Mouse (Mus musculus) heart, postnatal 14 days (tissue): ENCODE data around the gene Eva1a. TPM values are rescaled to one million over a fixed set of nuclear protein-coding genes. Genes with fewer than 3 reads are reported as not detected.

Experiments used
- DNase-seq, 2 experiments: peaks; one replicate each; pipeline ENCODE4 v3.0.0; 2021 to 2022
- intact Hi-C: fragments of 180-260 bp; cut with DNase I; formaldehyde crosslinking; loops from one replicate; pipeline ENCODE4 v1.15.1; 2025
- total RNA-seq, 2 experiments: library from RNA; stranded (reverse); gene quantifications; 2 replicates each; pipeline ENCODE4 v1.2.3; 2021

Eva1a gene
- total RNA-seq, 2 experiments from 2014 or later = 3.7 to 5.2 TPM

DNA sequence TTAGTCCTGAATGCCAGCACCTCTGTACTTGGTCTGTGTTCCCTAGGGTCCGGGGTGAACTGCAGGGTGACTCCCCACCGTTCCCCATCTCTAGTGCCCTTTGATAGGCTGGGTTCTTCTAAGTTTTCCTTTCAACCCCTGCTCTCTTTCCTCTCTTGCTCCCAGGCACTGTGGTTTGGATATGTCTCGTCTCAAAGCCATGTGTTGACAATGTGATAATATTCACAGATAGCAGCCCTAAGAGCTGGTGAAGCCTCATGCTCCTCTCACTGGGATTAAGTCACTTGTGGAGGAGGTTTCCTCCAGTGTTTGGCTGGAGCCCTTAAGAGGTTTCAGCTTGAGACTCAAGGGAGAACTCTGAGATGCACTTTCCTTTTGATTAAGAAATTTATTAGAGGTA lies 75.3 kb downstream of the Eva1a start:
- intact Hi-C loops = loop anchor here (10.0 kb wide), 1 partner anchor 589 kb away; the partner anchor contains the start of gene Pole4
- DNase-seq = no peak

DNA sequence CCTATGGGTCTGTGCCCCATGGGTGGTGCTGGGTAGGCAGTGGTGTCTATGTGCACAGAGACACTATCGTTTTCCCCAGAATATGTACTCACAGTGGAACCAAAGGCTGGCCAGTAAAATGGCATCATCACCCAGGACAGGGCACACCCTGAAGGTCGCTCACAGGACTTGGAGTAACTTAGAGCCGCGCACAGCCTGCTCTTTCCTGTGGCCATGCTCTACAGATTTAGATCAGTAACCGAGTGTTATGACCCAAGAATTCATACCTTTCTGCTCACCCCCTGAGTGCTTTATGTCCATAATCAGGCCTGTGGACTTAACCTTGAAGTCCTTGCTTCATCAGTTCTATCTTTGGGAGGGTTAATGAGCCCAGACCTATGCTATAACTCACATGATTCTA lies 77.0 kb downstream of the Eva1a start:
- no peak for DNase-seq
- intact Hi-C loops = loop anchor here (2.0 to 10.0 kb wide), 3 partner anchors 75 to 587 kb away; partner anchors contain the start of gene Pole4

DNA sequence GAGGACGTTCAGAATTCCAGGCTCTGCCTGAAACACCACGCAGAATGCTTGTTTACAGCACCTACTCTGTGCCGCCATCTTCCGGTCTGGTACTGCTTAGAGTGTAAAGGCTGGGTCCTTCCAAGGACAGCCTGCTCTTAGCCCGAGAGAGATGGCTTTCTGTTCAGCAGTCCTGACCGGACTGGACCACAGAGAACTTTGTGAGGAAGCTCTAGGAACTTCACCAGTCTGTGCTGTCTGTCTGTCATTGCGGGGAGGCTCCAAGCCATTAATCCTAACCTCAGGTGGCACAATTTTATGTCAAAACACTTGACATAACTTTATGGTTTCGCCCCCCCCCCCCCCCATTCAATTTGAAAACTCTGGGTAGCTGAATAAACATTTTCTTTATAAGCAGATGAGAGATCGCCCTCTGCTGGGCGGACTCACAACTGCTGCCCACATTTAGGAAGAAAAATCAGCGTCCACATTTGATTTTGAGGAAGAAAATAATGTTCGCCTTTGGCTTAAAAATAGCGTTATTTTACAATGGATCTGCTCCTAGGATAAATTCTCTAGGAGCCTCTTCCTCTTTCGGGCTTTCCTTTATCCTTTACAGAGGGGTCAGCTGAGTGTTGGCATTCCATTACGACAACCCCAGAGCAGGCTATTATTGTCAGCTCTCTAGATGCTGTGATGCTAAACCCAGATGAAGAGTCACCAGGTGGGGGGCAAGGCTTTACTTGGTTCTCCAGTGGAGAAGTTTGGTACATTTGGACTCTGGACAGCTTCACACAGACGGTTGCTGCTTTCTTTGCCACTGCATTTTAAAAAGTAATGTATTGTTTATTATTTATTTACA lies 78.7 kb downstream of the Eva1a start:
- DNase-seq = peak; percentile 49 to 65
- intact Hi-C loops = loop anchor here (1.0 to 10.0 kb wide), 4 partner anchors 77 to 585 kb away; partner anchors contain the start of gene Pole4

DNA sequence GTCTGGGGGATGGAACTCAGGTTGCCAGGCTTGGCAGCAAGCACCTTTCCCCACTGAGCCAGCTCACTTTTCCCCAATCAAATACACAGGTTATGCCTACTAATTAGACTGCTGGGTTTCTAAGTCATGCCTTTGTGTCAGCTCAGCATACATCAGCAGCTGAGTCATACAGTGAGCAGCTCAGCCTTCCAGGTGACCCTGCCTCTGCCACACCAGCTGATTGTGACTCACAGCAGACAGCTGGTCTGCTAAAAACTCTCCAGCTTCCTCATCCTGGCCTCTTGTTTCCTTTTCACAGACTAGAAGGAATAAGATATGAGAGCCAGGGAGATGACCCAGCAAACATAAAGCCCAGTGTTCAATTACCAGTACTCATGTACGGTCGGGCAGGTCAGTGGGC lies 84.3 kb downstream of the Eva1a start:
- intact Hi-C loops = no loop called here
- no peak for DNase-seq

DNA sequence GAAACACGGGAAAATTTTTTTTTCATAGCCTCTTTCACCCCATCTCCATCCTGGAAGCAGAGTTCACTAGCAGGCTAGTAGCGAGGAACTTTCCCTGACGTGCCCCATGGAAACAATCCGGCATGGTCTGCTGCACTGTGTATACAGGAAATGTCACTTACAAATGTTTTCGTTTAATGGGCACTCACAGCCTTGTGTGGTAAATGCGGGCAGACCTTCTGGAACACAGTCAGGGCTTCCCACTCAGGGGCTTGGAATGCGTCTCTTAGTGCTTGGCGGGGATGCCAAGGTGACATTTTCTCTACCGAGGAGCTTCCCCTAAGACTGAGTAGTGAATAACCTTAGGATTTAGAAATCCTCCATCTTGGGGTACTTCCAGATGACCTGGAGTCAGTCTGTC lies 87.0 kb downstream of the Eva1a start:
- DNase-seq = no peak
- intact Hi-C loops = no loop called here

DNA sequence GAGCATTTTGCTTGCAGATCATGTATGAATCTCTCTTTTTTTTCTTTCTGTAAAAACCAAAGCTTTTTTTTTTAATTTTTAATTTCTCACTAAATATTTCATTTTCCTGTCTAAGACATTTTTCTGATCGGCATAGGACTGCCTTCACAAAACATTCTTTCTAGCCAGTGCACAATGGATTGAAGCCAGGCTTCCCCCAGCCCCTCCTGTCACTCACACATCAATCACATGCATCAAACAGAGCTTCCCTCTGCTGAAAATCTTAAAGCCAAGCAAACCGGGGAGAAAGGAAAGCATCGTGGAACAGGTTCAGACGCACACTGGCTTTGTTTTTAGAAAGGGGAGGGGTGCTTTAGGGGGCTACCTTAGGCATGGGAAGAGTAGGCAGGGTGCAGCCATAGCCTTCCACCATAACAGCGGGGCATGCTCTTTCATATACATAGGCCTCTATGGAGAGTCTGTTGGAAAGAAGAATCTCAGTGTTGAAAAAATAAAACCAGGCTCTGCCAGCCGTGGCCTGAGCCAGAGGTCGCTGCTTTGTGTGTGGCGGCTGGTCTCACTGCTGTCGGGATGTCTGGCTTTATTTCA lies 88.9 kb downstream of the Eva1a start:
- intact Hi-C loops = no loop called here
- no peak for DNase-seq

DNA sequence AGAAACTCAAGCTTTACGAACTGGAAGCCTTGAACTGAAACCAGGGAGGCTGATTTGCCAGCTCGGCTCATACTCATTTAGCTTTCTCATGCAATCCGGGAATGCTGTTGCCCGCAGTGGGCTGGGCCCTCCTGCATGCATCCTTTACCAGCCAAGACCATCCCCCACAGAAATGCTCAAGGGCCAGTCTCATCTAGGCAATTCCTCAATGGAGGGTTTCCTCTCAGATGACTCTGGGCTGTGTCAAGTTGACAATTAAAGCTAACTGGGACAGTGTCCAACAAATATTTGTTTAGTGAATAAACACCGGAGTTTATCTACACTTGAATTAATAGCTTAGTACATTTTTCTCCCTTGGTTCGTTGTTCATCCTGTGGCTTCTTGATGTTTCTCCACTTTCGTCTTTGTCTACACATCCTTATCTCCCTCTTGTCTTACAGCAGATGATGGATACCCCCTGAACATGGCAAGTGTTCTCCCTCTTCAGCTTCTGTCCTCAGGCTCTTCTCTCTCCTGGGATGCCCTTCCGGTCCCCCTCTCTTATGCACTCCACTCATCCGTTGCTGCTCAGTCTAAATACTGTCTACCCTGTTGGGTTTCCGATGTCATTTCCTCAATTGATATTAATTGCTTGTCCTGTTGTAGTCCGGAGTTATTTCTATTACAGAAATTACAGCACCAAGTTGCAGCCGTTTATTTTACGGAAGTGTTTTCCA lies 92.2 kb downstream of the Eva1a start:
- no peak for DNase-seq
- intact Hi-C loops = no loop called here

DNA sequence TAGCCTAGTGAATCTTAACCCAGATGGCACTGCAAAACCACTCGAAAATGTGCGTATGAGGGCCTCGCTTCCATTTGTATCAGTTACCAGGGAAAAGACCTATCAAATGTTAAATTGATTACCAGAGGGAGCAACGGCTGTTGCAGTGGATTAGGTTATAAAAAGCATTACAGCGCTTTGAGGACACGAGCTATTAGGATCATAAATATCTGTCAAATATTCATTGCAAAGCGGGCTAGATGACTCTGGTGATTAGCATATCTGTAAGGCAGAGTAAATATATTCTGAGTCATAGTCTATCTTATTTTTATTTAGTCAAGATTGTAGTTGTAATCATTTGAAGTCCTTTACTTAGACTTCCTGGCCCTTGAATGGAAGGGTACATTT lies 92.7 kb downstream of the Eva1a start:
- DNase-seq = no peak
- intact Hi-C loops = no loop called here

DNA sequence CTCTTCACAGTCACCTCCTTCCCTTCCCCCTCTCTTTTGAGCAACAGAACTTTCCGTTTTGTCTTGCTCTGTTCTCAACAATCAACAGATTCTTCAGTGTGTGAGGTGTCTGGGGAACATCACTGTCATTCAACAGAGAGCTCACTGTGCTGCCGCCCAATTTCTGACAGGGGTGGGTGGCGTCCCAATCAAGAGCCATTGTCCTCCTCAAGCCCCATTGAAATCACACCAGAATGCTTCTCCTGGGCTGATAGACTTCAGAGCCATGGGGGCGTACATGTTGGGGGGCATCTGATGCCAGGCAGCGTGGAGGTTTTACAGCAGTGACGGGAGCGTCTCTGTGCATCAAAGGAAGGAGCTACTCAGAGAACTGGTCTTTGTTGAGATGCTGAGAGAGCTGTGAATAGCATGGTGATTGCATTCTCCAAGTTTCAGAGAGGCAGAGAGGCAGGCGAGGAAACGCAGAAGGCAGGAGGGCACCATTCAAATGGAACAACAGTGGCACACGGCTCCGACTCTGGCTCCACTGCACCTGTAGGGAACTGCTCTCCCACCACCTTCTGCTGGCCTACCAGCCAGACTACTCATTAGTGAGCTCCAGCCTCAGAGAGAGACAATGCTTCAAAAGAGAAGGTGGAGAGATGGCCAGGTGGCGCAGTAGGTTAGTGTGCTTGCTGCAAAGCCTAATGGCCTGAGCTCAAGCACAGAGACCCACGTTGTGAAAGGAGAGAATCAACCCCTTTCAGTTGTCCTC lies 95.3 kb downstream of the Eva1a start:
- intact Hi-C loops = no loop called here
- DNase-seq = no peak

Other genes starting within 250 kb of the Eva1a start
- 1 to 10 TPM; 4.1 to 4.8 TPM for gene Gcfc2, start 117.4 kb upstream of the Eva1a start, total RNA-seq
- 10 to 100 TPM; 28.8 to 38.1 TPM for gene Mrpl19, start 75.1 kb upstream of the Eva1a start, total RNA-seq